Mouse (Mus musculus) midbrain, embryonic 13.5 days (tissue): ENCODE measurements around the gene Psme2. TPM values are rescaled to one million over a fixed set of nuclear protein-coding genes. Genes with fewer than 3 reads are reported as not detected.

ENCODE experiments used
- polyA plus RNA-seq: library from polyadenylated mRNA; unstranded; fragments of >200 nt; fragmentation: Nextera tagmentation; extraction: Ambion mirVana; gene quantifications from 2 replicates; pipeline ENCODE4 v1.2.1, GENCODE M21; 2015

The Psme2 gene
- polyA plus RNA-seq, 1 experiment from 2014 or later: 217 TPM

Other genes with a start within 250 kb of the Psme2 start
- gene Dhrs4, start 112.4 kb downstream of the Psme2 start, polyA plus RNA-seq: 31.2 and 31.6 TPM in 2 replicates
- gene Carmil3, start 100.5 kb downstream of the Psme2 start, polyA plus RNA-seq: 17.0 and 24.5 TPM in 2 replicates
- gene Cpne6, start 80.7 kb downstream of the Psme2 start, polyA plus RNA-seq: 0.70 and 0.88 TPM in 2 replicates
- gene Nrl, start 66.1 kb downstream of the Psme2 start, polyA plus RNA-seq: 0.08 TPM in 1 of 2 replicates, not detected in the other
- gene Pck2, start 50.8 kb downstream of the Psme2 start, polyA plus RNA-seq: 16.6 and 19.5 TPM in 2 replicates
- 126 and 134 TPM in 2 replicates for gene Dcaf11, start 31.1 kb downstream of the Psme2 start, polyA plus RNA-seq
- gene A730061H03Rik, start 30.7 kb downstream of the Psme2 start, polyA plus RNA-seq: 0.43 and 0.92 TPM in 2 replicates
- gene Fitm1, start 15.5 kb downstream of the Psme2 start, polyA plus RNA-seq: not detected in 2 replicates
- 176 TPM in 2 replicates for gene Psme1, start 13.0 kb downstream of the Psme2 start, polyA plus RNA-seq
- 9.7 and 12.1 TPM in 2 replicates for gene Emc9, start 5.8 kb downstream of the Psme2 start, polyA plus RNA-seq
- 22.0 and 24.1 TPM in 2 replicates for gene Rnf31, start 595 bp upstream of the Psme2 start, polyA plus RNA-seq
- 7.8 and 8.7 TPM in 2 replicates for gene Irf9, start 12.5 kb upstream of the Psme2 start, polyA plus RNA-seq
- 6.6 and 7.3 TPM in 2 replicates for gene Rec8, start 26.9 kb upstream of the Psme2 start, polyA plus RNA-seq
- 75.1 and 82.2 TPM in 2 replicates for gene Ipo4, start 44.8 kb upstream of the Psme2 start, polyA plus RNA-seq
- gene Gm49378, start 46.8 kb upstream of the Psme2 start, polyA plus RNA-seq: 1.6 and 2.1 TPM in 2 replicates
- gene Tm9sf1, start 52.7 kb upstream of the Psme2 start, polyA plus RNA-seq: 59.7 and 59.8 TPM in 2 replicates
- 0.38 and 0.59 TPM in 2 replicates for gene Tssk4, start 59.1 kb upstream of the Psme2 start, polyA plus RNA-seq
- 69.7 and 75.0 TPM in 2 replicates for gene Mdp1, start 69.4 kb upstream of the Psme2 start, polyA plus RNA-seq
- gene Gmpr2, start 80.8 kb upstream of the Psme2 start, polyA plus RNA-seq: 49.5 and 53.3 TPM in 2 replicates
- 605 and 607 TPM in 2 replicates for gene Nedd8, start 81.0 kb upstream of the Psme2 start, polyA plus RNA-seq
- 36.9 and 38.5 TPM in 2 replicates for gene Tinf2, start 90.7 kb upstream of the Psme2 start, polyA plus RNA-seq
- 0.32 and 0.46 TPM in 2 replicates for gene Tgm1, start 122.8 kb upstream of the Psme2 start, polyA plus RNA-seq
- 45.0 and 48.8 TPM in 2 replicates for gene Rabggta, start 131.2 kb upstream of the Psme2 start, polyA plus RNA-seq
- 66.3 and 68.8 TPM in 2 replicates for gene Dhrs1, start 154.6 kb upstream of the Psme2 start, polyA plus RNA-seq
- 33.8 and 36.2 TPM in 2 replicates for gene Nop9, start 154.6 kb upstream of the Psme2 start, polyA plus RNA-seq
- gene Cideb, start 167.3 kb upstream of the Psme2 start, polyA plus RNA-seq: 0.19 TPM in 1 of 2 replicates, not detected in the other
- gene Ltb4r2, start 170.3 kb upstream of the Psme2 start, polyA plus RNA-seq: 0.22 and 0.28 TPM in 2 replicates
- gene Ltb4r1, start 174.8 kb upstream of the Psme2 start, polyA plus RNA-seq: 0.26 TPM in 1 of 2 replicates, not detected in the other
- 4.1 and 4.2 TPM in 2 replicates for gene Adcy4, start 193.0 kb upstream of the Psme2 start, polyA plus RNA-seq
- gene Ripk3, start 197.8 kb upstream of the Psme2 start, polyA plus RNA-seq: 2.3 and 2.4 TPM in 2 replicates
- 7.9 and 8.8 TPM in 2 replicates for gene Nfatc4, start 232.0 kb upstream of the Psme2 start, polyA plus RNA-seq